Mouse (Mus musculus): ENCODE measurements around the gene Wwp2. TPM values are rescaled to one million over a fixed set of nuclear protein-coding genes. Genes with fewer than 3 reads are reported as not detected.
"Not testable (repeated sequence)": the region's sequence is repeated elsewhere in the genome, so short reads cannot be mapped to it uniquely, and the experiment has no call there.

Wwp2 gene
- total RNA-seq, 2 experiments from 2014 or later = 36.7 to 38.8 TPM

- DNase-seq = not testable (repeated sequence)
Observed at GRCm38 (mm10) chr8:107476786-107477185, 40.6 kb downstream of the Wwp2 start.

GRCm38 (mm10) chr8:107478728-107479127, 42.6 kb downstream of the Wwp2 start:
- no peak for DNase-seq

GRCm38 (mm10) chr8:107480436-107480835, 44.3 kb downstream of the Wwp2 start:
- DNase-seq = no peak

- DNase-seq = peak; percentile 72 to 74
Observed at GRCm38 (mm10) chr8:107483250-107483649, 47.1 kb downstream of the Wwp2 start.

GRCm38 (mm10) chr8:107484956-107485355, 48.8 kb downstream of the Wwp2 start:
- no peak for DNase-seq

GRCm38 (mm10) chr8:107488551-107488950, 52.4 kb downstream of the Wwp2 start:
- DNase-seq = no peak

- no peak for DNase-seq
Observed at GRCm38 (mm10) chr8:107489086-107489485, 52.9 kb downstream of the Wwp2 start.

GRCm38 (mm10) chr8:107489921-107490320, 53.8 kb downstream of the Wwp2 start:
- DNase-seq = no peak

GRCm38 (mm10) chr8:107490649-107491048, 54.5 kb downstream of the Wwp2 start:
- DNase-seq = no peak

GRCm38 (mm10) chr8:107491212-107491611, 55.0 kb downstream of the Wwp2 start:
- no peak for DNase-seq

GRCm38 (mm10) chr8:107491831-107492230, 55.7 kb downstream of the Wwp2 start:
- DNase-seq = no peak

GRCm38 (mm10) chr8:107492802-107493201, 56.6 kb downstream of the Wwp2 start:
- DNase-seq = no peak

- DNase-seq = no peak
Observed at GRCm38 (mm10) chr8:107495425-107495824, 59.3 kb downstream of the Wwp2 start.

- no peak for DNase-seq
Observed at GRCm38 (mm10) chr8:107497708-107498107, 61.5 kb downstream of the Wwp2 start.

GRCm38 (mm10) chr8:107498390-107498789, 62.2 kb downstream of the Wwp2 start:
- no peak for DNase-seq

- DNase-seq = no peak
Observed at GRCm38 (mm10) chr8:107498806-107499205, 62.6 kb downstream of the Wwp2 start.

GRCm38 (mm10) chr8:107499519-107499918, 63.4 kb downstream of the Wwp2 start:
- no peak for DNase-seq

GRCm38 (mm10) chr8:107502407-107502806, 66.2 kb downstream of the Wwp2 start:
- no peak for DNase-seq

GRCm38 (mm10) chr8:107502922-107503321, 66.8 kb downstream of the Wwp2 start:
- no peak for DNase-seq

- DNase-seq = no peak
Observed at GRCm38 (mm10) chr8:107503354-107503753, 67.2 kb downstream of the Wwp2 start.

GRCm38 (mm10) chr8:107504239-107504985, 68.2 kb downstream of the Wwp2 start:
- no peak for DNase-seq

GRCm38 (mm10) chr8:107505271-107505670, 69.1 kb downstream of the Wwp2 start:
- no peak for DNase-seq

GRCm38 (mm10) chr8:107507019-107507418, 70.9 kb downstream of the Wwp2 start:
- no peak for DNase-seq

GRCm38 (mm10) chr8:107510204-107510603, 74.0 kb downstream of the Wwp2 start:
- DNase-seq = no peak

- DNase-seq = no peak
Observed at GRCm38 (mm10) chr8:107510766-107511165, 74.6 kb downstream of the Wwp2 start.

Data from layer of hippocampus, postnatal 36 days (tissue).